Mouse (Mus musculus): ENCODE results near the gene Timm8a2. TPM values are rescaled to one million over a fixed set of nuclear protein-coding genes. Genes with fewer than 3 reads are reported as not detected.

The Timm8a2 gene
- total RNA-seq, 2 experiments from 2014 or later, result 0.44 TPM; not detected in 1

Other genes with a start within 250 kb of the Timm8a2 start
- 100 to 1,000 TPM; 194 to 195 TPM for gene Dock9, start 236.8 kb upstream of the Timm8a2 start, total RNA-seq (2021)
- gene Ubac2, start 156.1 kb upstream of the Timm8a2 start, total RNA-seq (2021), result 10 to 100 TPM; 24.2 to 25.3 TPM
- not detected for gene Gpr18, start 118.9 kb upstream of the Timm8a2 start, total RNA-seq (2021)
- gene Gpr183, start 69.5 kb upstream of the Timm8a2 start, total RNA-seq (2021), result under 1 TPM; 0.44 to 0.66 TPM
- gene Tm9sf2, start 72.4 kb downstream of the Timm8a2 start, total RNA-seq (2021), result 10 to 100 TPM; 68.4 to 71.7 TPM
- gene Clybl, start 147.0 kb downstream of the Timm8a2 start, total RNA-seq (2021), result 1 to 10 TPM; 6.5 to 8.5 TPM

All from left cerebral cortex, postnatal 4 days (tissue).